Mouse (Mus musculus): ENCODE results near the gene Comp.

Gene Comp

DNA sequence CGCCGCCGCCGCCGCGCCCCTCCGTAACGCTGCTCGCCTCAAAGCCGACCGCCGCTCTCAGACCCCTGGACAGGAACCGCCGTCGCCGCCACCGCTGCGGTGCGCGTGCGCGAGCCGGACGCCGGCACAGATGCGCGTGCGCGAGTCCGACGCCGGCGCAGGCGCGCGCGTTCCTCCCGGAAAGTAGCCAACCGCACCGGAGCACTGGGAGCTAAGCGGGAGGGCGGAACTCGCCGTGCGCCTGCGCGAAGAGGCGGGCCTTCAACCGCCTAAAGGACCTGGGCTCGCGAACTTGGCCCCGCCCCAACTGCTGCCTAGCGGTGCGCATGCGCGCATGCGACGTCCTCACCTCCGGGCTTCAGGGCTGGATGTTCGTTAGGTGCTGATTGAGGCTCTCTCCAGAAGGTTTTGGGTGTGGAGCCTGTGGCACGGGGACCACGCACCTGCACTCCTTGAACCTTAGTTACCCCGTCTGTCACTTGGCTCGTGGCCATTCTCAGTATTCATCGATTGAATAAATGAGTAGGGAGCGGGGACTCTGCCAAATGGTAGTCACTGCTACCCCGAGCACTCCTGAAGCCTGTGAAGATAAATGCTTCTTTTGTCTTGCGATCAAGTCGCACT is 20.1 kb upstream of the Comp start, which contains the start of gene Upf1:
Gene Upf1, minus strand, starts transcription at position 85 of the 624 bp plus-strand sequence.
- DNase-seq (ENCODE audit: low spot score) = peak; percentile 99

DNA sequence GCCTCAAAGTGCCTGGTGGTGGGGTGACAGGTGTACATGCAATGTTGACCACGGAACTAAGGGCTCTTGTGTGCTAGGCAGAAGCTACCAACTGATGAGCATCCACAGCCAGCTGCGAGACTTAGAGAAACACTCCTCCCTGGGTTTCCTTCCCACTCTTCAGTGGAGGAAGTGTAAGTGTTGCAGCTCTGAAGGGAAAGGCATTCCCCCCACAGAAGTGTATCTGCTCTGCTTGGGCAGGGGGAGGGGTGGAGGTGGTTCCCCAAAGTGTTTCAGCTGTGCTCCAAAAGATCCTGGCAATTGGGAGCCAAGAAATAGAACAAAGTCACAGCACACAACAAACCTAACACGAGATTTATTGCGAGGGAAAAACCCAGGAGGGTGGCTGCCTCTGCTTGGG is 19.4 kb upstream of the Comp start:
- no peak for DNase-seq (ENCODE audit: low spot score)

DNA sequence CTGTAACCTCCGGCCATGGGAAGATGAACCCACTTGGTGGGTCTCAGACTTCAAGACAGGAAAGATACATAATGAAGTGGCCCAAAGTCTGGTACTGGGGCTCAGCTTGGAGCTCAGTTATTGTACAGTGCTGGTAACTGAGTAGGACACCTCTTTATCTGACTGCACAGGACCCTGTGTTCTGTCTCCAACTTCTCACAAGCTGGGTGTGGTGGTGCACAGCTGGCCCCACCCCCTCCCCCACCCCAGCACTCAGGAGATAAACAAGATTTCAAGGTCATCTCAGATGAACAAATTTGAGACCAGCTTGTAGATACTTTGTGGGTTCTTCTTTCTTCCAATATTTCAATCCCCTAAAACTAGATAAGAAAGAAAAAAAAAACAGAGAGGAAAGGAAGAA is 17.2 kb upstream of the Comp start:
- DNase-seq (ENCODE audit: low spot score) = no peak

DNA sequence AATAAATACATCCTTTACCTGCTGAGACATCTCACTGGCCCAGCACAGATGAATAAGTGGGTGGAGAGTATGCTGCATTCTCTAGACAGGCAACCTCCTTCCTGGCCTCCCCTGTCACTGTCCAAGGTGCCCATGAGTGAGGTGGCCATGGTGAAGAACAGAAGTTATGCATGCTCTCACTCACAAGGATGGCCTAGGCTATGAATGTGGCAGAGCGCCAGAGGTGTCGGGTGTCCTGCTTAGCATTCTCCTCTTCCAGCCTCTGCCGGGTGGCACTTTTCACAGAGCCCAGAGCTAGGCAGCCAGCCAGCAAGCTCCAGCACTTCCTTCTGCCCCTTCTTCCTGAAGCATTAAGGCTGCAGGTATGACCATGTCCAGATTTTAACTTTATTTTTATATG is 13.9 kb upstream of the Comp start:
- peak; percentile 34 for DNase-seq (ENCODE audit: low spot score)

DNA sequence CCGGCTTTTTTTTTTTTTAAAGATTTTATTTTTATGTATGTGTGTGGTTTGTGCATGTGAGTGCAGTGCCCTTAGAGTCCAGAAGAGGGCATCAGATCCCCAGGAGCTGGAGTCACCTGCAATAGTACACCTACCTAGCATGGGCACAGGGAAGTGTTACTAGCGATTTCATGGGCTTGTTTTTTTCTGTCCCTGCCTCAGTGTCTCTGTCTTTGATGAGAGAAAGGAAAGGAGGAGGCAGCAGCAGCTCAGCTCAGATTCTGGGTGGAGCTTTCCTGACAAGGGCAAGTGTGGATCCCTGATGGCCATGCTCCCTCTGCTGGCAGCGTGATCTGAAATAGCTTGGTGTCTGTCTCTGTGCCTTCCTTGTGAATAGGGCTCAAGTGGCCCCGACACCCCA is 12.6 kb upstream of the Comp start:
- DNase-seq (ENCODE audit: low spot score) = no peak

DNA sequence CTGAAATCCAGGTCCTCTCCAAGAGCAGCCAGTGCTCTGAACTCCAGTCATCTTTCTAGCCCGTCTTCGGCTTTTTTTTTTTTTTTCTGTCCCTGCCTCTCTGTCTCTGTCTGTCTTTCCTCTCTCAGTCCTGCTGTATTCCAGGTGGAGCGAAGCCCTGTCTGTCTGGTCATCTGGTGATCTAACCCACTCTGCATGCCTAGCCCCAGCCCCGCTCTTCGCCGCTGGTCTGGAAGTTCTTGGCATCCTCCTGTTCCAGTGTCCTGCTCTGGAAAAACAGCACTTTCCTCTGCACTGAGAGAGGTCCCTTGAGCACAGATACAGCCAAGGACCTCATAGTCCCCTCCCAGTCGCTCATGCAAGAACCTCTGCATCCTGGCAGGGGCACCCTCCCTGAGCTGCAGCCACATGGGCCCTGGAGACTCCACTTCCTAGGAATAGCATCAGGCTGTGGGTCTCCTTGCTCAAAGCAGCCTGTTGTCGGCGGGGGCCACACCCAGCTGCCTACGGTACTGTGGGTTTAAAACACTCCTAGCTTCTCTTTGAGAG is 11.8 kb upstream of the Comp start:
- DNase-seq (ENCODE audit: low spot score) = no peak

DNA sequence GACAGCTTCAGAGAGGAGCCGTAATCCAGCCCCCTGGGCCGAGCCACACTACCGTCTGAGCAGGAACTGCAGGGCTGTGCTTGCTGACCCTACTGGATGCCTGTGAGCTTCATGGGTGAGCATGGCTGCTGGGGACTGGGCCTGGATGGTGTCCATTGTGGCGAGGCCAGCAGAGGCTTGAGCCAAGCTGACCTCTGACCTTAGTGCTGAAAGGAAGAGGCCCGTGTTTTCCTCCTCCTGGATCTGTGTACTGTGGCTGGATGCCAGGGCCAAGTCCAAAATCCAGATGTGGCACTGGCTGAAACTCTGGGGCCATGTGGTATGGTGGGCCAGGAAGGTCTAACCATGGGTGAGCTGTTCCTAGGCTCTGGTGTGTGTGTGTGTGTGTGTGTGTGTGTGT is 9.3 kb upstream of the Comp start:
- peak; percentile 35 for DNase-seq (ENCODE audit: low spot score)

DNA sequence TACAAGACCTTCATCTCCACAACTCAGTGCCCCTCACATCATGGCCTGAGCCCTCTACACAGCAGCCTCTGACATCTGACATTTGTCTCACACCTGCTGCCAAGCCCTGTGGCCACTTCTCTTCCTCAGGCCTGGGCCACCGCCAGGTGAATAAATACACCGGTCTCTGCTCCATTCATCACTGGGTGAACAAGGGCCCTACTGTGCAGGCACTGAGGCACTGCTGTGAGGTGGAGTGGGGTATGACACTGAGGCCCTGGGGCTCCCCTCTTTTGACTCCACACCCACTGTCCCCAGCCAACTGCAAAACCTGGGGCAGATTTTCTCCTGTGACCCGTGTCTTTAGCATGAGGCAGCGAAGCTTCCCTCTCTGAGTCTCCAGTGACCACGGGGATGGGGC is 6.8 kb upstream of the Comp start:
- no peak for DNase-seq (ENCODE audit: low spot score)

DNA sequence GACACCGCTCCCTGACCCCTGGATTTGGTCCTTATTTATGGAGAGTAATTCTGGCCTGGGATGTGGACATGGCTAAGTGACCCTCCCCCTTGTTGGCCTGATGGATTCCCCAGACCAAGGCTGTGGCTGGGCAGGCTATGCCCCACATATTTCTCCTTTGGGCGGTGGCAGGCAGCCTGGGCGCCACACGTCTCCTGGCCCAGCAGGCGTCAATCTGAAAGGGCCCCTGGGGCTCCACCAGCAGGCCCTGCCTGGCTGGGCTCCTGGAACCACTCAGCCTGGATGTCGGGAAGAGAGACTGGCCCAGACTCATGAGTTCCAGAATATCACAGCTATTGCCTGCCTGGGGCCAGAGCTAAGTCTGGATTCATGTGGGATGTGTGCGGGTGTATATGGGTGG is 2.9 kb upstream of the Comp start:
- no peak for DNase-seq (ENCODE audit: low spot score)

DNA sequence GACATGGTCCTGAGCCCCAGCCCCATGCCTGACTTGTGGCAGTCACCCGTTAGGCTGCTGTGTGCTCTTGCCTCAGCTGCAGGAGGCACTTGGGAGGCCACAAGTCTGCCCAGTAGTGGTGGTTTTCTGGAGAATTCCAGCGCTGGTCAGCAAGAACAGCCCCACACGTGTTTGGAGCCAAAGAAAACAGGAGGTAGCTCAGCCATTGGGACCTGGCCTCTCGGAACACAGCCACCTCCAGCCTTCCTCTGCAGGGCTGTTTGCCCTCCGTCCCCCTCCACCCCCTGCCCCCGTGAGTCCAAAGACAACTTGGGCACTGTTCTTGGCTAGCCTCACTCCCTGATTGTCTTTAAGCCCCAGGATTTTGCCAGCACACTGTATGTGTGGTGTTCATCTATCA is 1.4 kb upstream of the Comp start:
- DNase-seq (ENCODE audit: low spot score) = no peak

DNA sequence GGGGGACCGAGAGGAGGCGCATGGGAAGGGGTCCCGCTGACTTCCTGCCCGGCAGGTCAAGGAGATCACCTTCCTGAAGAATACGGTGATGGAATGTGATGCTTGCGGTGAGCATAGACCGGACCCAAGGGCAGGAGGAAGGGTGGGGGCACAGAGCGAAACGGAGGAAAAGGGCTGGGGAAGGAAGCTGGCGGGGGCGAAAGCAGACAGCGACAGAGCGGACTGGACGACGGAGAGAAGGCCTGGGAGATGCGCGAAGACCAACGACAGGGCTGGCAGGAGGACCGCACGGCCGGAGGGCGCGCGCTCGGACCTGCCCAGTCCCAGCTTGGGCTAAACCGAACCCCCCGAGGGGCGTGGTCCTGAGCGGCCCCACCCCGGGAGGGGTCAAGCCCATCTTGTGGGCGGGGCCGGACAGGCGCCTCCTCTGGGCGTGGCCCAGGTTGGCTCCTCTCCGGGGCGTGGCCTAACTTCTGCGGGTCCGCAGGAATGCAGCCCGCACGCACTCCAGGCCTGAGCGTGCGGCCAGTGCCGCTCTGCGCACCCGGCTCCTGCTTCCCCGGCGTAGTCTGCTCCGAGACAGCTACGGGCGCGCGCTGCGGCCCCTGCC is 1.1 kb downstream of the Comp start:
- peak; percentile 62 for DNase-seq (ENCODE audit: low spot score)

DNA sequence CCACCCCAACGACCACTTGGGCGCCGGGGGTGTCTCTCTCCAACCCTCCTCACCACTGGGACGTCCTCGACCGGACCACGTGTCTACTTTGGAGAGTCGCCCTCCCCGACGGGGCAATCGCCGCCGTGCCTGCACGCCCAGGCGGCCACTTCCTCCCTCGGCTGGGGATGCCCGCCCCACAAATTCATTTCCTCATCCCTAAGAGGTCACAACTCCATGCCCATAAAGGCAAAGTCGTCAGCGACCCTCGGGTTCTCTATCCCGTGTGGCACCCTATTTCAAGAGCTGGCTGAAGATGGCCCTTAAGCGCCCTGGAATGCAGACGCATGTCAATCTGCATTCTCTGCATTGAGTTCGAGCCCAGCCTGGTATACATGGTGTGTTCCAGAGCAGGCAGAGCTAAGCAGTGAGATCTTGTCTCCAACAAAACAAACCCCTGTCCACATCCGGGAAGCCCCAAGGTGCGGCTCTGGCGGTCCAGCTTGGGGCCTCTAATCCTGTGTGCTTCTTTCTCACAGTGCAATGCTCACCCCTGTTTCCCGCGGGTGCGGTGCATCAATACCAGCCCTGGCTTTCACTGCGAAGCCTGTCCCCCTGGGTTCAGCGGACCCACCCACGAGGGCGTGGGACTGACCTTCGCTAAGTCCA is 2.0 kb downstream of the Comp start:
- no peak for DNase-seq (ENCODE audit: low spot score)

DNA sequence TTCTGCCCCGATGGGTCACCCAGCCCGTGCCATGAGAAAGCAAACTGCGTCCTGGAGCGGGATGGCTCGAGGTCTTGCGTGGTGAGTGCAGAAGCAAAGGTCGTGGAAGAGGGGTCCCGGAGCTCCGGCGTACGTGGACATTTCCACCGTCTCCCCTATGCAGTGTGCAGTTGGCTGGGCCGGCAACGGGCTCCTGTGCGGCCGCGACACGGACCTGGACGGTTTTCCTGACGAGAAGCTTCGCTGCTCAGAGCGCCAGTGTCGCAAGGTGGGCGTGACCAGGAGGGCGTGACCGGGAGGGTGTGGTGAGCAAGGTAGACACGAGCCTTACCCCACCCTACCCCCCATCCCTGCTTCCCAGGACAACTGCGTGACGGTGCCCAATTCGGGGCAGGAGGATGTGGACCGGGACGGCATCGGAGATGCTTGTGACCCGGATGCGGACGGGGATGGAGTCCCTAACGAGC is 3.0 kb downstream of the Comp start:
- DNase-seq (ENCODE audit: low spot score) = no peak

DNA sequence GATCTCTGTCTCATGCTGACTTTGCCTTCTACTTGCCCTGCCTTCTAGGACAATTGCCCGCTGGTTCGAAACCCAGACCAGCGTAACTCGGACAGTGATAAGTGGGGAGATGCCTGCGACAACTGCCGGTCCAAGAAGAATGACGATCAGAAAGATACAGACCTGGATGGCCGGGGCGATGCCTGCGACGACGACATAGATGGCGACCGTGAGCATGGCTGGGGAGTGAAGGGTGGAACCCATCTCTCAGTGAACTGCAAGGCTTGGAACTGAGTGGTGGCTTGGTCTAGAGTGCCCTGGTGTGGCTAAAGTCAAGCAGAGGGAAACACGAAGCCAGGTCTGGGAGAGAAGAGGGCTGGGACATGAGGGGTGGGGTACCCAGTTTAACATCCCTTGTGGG is 3.7 kb downstream of the Comp start:
- DNase-seq (ENCODE audit: low spot score) = no peak

DNA sequence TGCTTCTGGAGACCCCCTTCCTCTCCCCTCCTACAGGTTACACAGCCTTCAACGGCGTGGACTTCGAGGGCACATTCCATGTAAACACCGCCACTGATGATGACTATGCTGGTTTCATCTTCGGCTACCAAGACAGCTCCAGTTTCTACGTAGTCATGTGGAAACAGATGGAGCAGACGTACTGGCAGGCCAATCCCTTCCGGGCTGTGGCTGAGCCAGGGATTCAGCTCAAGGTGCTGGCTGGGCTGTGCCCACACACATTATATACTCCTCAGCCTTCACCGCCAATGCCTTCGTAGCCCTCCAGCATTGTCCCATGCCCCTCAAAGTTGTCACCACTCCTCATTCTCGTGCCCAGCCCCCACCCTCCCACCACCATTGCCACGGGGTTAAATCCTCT is 6.7 kb downstream of the Comp start:
- no peak for DNase-seq (ENCODE audit: low spot score)

DNA sequence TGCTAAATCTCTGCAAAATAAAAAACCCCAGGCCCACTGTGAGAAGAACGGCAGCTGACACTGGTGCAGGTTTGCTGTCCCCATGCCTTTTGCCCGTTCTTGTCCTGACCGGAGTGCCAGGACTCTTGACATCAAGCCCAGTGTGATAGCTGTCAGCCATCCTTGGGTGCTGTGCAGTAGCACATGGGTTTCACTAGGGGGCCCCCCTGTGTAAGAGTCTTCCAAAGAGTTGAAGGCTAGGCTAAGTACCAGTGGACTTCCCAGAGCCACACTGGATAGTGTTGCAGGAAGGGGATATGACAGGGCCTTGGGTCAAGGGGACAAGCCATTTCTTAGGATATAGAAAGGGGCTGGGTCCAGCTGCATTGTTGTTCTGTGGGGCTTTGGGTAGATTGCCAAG is 9.9 kb downstream of the Comp start:
- peak; percentile 64 for DNase-seq (ENCODE audit: low spot score)

DNA sequence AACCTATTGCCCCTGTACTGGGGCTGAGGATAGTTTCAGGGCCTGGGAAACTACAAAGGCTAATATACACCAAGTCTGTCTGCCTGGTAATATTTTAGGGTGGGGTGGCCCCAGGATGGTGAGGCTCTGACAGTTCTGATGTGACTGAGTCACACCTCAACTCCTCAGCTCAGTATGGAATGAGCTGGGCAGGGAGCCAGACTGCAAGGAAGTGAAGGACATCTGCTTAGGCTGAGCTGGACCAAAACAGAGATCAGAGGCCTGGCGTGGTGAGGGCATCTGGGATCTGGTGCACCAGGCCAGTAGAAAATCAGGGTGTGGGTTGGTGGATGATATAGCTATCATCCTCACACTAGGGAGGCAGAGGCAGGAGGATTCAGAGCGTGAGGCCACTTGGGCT is 16.3 kb downstream of the Comp start:
- no peak for DNase-seq (ENCODE audit: low spot score)

DNA sequence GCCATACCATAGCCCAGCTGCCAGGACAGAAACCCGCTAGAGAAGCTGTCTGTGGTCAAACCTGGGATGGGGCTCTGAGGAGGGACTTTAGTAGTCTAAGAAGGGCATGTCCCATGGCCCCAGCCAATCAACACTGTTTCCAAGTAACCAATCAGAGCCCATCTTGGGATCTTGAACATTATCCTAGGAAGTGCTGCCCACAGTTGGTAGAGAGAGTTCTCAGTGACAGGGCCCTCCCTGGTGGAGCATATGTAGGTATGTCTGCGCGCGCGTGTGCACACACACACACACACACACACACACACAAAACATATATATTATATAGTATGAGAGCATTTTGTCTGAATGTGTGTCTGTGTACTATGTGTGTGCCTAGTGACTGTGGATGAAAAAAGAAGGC is 19.7 kb downstream of the Comp start:
- no peak for DNase-seq (ENCODE audit: low spot score)

DNA sequence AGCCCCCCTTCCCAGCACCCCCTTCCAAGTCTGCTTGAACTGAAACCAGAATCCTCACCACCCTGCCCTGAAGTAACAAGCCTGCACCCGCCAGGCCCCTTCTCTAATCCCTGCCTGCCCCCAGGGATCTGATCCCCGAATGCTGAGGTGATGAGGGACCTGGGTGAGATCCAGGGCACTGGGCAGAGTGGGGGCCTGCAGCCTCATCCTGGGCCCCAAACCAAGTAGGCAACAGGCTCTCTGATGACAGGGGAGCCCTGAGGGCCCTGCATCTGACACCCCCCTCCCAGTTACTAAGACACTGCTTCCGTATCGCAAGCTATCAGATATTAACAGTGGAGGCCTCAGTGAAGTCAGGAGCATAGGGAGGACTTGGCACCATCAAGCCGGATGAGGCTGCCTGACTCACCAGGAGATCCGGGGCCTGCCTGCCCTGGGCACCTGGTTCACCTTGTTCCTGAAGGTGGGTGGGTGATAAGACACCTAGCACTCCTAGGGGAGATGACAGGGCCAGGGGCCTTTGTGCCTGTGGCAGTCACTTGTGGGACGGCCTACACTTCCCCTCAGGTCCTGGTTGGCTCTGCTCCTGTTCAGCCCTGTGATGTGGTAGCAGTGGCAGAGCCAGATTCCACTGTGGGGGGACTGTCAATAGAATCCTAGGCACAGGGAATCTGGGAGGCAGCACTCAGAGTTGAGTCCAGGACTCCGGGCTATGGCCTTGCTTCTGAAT is 21.1 kb downstream of the Comp start:
- no peak for DNase-seq (ENCODE audit: low spot score)

DNA sequence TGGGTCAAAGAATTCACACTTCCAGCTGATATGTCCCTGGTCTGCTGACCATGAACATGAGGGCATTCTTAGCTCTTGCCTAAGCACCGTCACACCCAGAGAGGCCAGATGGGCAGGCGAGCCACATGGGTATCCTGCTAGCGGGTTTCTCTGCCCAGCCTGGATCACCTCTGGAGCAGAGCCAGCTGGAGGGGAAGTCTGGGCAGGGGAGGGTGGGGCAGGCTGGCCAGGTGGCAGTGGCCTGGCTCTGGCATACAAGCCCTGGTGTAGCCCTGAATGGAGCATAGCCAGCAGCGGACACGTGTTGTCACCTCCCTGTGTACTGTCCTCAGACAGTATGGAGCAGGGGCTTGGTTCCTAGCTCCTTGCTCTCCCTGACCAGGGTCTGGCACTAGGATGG is 22.3 kb downstream of the Comp start:
- DNase-seq (ENCODE audit: low spot score) = no peak

DNA sequence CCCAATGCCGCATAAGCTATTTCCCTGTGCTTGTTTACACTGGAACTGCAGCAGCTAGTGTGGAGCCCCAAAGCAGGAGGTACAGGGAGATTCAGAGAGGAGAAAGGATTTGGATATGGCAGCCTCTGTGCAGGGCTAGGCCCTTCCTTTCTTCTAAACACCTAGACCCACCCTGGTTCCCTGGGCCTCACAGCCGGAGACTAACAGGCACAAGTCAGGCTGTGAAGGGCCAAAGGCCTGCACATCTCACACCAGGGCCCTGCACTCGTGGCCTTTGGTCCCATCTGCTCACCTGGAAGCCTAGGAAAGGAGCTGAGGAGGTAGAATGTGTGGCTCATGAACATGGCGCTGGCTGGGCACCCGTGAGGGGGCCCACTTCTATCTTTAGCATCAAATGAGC is 22.8 kb downstream of the Comp start:
- no peak for DNase-seq (ENCODE audit: low spot score)

Measured in ovary, postnatal 14 days (tissue).